Mouse (Mus musculus) liver, adult (tissue): Measurements from ENCODE around the gene Lyl1.

Experiments used
- GATA4 ChIP-seq: IDR thresholded peaks from 2 replicates; pipeline ENCODE4 v1.6.1; 2014; ENCODE audit warnings: mild to moderate bottlenecking, low read length; ENCODE audit not compliant: insufficient replicate concordance

Lyl1 gene

DNA sequence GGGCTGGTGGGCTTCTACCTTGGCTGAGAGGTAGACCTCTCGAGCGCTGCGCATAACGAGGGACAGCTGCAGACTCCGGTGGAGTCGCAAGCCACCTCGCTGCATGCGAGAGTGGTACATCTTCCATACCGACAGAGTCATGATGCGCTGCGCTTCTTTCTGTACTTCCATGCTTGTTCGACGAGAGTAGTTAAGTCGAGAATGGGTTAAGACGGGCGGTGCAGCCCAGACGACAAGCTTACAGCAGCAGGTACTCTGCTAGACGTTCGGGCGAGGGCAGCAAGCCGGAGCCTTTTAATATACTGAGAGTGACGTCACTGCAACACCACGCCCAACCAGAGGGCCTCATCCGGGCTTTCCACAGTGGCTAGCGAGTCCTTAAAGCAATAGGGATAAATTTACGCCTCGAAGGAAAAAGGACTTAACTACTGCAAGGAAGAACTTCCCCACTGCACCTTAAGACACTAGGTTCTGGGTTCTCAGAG lies 38.6 kb upstream of the Lyl1 start, which contains the start of gene Ier2:
Ier2 (minus strand) TSS at position 272 of the 485 bp plus-strand sequence.
- TF ChIP-seq GATA4 = no peak

DNA sequence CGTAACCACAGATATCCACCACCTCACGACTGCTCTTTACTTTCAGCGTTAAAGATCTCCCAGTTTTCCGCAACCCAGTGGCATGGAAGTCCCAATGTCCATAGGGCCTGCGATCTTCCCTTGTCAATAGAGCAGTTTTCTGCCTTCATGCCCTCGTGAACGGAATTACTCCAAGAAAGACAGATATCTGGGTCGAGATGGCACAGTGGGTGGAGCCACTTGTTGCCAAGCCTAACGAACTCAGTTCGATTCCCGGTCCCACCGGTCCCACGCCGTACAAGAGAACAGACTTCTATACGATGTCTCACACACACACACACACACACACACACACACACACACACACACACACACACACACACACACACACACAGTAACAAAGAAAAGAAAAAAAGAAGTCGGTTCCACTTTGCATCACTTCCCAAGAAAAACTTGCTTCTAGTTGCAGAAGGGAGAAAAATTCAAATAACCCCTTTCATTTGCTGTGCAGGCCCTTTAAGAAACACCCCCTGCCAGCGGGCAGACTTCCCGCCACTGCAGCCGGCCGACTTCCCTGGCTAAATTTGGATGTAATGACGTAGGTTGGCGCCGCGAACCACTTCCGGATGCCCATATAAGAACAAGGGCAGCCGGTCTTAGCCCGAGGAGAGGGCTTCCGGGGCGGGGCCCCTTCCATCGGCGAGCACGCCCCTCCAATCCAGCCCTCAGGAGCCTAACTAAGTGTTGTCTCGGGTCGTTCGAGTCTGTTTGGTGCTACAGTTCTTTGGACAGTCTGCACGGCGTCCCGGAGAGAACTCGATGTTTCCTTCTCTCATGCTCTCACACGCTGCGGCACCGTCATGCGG lies 37.6 kb upstream of the Lyl1 start:
- TF ChIP-seq GATA4 = no peak

DNA sequence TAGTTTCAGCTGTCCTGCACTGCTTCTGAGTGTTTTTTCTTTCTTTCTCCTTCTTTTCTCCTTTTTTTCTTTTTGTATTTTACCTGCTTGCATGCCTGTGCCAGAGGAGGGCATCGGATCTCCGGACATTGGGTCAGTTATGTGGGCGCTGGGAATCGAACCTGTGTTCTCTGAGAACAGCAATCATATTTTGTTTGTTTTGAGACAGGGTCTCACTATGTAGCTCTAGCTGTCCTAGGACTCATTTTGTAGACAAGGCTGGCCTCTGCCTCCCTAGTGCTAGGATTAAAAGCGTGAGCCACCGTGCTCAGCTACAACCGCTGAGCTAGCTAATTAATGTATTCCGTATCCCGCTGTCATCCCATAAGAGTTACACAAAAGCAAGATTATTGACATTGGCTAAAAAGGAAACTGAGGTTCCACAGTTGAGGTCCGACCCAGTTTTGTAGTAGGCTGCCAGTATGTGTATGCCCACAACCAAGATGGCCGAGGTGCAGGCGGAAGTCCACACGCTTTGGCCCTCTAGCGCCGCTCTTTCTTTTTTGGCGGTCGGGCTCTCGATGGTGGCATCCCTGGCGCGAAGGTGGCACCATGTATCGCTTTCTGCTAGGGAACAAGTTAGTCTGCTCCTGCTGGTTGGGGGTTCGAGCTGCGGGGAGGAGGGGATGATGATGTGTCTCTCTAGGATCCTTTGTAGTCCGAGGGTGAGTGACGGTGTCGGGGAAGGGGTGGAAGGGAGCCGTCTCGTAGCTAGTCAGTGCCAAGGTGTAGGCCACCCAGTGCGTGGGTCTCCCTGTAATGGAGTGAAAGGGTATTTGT lies 36.5 kb upstream of the Lyl1 start:
- no peak for TF ChIP-seq GATA4

- TF ChIP-seq GATA4 = no peak
These were observed 35.8 kb upstream of the Lyl1 start for GRCm38 (mm10) chr8:84665385-84665893.

- TF ChIP-seq GATA4 = no peak
These were observed 33.2 kb upstream of the Lyl1 start for GRCm38 (mm10) chr8:84668081-84668480.

DNA sequence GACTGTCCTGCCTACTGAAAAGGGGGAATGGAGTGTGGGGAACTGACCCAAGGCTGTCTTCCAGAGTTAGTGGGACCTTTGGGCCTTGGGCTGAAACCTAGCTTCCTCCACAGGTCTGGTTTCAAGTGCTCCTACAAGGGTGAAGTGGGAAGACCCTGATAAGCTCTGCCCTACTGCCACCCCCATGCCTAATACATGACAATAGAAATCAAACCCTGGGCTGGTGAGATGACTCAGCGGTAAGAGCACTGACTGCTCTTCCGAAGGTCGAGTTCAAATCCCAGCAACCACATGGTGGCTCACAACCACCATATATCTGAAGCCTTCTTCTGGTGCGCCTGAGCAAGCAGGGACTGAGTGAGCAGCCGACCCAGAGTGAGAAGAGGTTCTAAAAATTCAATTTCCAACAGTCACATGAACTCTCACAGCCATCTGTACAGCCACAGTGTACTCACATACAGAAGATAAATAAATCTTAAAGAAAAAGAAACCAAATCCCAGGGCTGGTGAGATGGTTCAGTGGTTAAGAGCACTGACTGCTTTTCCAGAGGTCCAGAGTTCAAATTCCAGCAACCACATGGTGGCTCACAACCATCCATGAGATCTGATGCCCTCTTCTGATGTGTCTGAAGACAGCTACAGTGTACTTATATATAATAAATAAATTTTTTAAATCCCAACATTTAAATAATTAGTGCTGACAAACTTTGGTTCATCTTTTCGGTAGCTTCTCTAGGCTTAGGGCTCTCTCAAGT lies 32.3 kb upstream of the Lyl1 start:
- no peak for TF ChIP-seq GATA4

- TF ChIP-seq GATA4 = no peak
These were observed 24.0 kb upstream of the Lyl1 start for GRCm38 (mm10) chr8:84677305-84677704.

- no peak for TF ChIP-seq GATA4
These were observed 19.8 kb upstream of the Lyl1 start for GRCm38 (mm10) chr8:84681476-84681875.

DNA sequence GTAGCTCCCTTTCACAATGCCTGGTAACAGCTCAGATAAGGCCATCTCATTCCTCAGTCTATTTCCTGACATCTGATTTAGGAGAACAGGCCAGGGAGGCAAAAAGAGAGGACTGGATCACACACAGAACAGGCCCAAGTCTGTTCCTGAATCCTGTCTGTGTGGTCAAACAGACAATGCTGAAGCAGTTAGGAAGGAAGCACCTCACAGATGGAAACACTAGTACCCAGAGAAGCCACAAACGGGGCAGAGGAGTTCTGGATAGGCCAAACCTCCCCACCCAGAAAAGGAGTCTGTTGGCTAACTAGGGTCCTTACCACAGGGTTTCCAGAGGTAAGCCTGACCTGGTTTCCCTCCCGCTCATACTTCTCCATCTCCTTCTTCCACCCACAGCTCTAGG lies 19.0 kb upstream of the Lyl1 start:
- no peak for TF ChIP-seq GATA4

GRCm38 (mm10) chr8:84684537-84684936 lies 16.7 kb upstream of the Lyl1 start:
- TF ChIP-seq GATA4 = no peak

DNA sequence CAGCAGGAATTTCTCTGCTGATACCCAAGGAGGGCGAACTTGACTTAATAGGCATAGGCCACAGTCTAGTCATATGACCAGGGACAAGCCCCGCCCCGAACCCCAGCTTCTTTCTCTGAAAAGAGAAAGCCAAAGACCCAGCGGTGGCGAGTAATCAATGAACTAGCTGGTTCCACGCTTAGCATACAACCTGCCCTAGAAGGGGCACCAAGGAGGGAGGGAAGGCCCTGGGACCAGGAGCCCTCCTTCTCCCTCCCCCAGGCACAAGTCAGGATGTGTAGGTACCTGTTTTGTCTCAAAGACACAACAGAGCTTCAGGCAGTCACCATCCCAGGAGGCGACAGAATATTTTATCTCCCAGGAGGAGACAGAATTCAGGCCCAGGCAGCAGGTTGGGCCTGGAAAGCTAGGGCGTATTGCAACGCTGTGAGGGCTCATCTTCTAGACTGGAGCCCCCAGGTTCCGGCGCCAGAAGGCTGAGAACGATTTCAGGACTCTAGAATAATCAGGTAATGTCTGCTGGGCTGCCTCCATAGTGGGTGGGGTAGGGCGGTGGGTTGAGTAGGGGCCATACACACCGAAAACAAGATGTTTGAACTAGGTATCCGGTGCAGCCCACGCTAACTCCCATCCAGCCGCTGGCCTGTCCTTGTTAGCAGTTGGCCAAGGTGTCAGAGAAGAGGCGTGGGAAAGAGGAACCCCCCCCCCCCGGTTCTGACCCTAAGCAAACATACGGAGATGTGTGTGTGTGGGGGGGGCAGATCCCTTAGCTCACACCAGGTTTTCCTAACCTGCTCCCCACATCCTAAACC lies 14.9 kb upstream of the Lyl1 start, which contains the start of gene Trmt1:
Trmt1 (plus strand) TSS at position 117 of the 812 bp plus-strand sequence.
- no peak for TF ChIP-seq GATA4

- no peak for TF ChIP-seq GATA4
These were observed 14.1 kb upstream of the Lyl1 start for GRCm38 (mm10) chr8:84687003-84687704.

DNA sequence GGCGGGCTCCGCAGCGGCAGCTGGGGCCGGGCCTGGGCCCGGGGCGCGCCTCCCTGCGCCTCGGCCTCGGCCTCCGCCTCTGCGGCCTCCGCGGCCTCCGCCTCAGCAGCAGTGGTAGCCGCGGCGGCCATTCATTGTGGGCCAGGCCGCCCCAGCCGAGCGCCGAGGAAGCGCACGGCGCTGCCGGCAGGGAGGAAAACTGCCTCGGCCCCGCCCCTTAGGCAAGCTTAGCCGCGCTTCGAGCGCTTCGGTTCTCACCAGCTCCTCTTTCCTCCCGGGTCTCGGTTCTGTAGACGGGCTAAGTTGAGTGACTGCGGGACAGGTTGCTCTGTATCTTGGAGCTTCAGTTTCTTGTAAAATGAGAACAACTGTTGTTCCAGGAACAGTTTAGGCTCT lies 13.6 kb upstream of the Lyl1 start, which contains the start of gene Nacc1:
Nacc1 (minus strand) TSS at position 158 of the 396 bp plus-strand sequence.
- TF ChIP-seq GATA4 = no peak
